Mouse (Mus musculus) heart, embryonic 11.5 days (tissue): ENCODE results near the gene Slc16a13. TPM values are rescaled to one million over a fixed set of nuclear protein-coding genes. Genes with fewer than 3 reads are reported as not detected.

Experiments
- ATAC-seq: fragments of 200-750 bp; cut with Nextera tagmentation; replicated peaks from 2 replicates; pipeline ENCODE4 v1.8.0; 2017; ENCODE audit warnings: moderate library complexity; ENCODE audit not compliant: insufficient number of reproducible peaks, low FRiP score, low TSS enrichment
- H3K27ac ChIP-seq: fragments of 300-500 bp; sonication (generic); 2 replicates; pipeline ENCODE4 v1.5.1; 2014; ENCODE audit warnings: mild to moderate bottlenecking, low read depth, low read length
- H3K27me3 ChIP-seq: fragments of 300-500 bp; sonication (generic); 2 replicates; pipeline ENCODE4 v1.6.1; 2014; ENCODE audit warnings: mild to moderate bottlenecking, low read length, mixed read lengths; ENCODE audit not compliant: control insufficient read depth, insufficient read depth
- H3K36me3 ChIP-seq: fragments of 300-500 bp; sonication (generic); 2 replicates; pipeline ENCODE4 v1.6.1; 2014; ENCODE audit warnings: mild to moderate bottlenecking, low read length, moderate library complexity, mixed read lengths; ENCODE audit not compliant: control insufficient read depth, insufficient read depth
- H3K4me1 ChIP-seq: fragments of 300-500 bp; sonication (generic); 2 replicates; pipeline ENCODE4 v1.6.1; 2014; ENCODE audit warnings: low read length; ENCODE audit not compliant: control insufficient read depth, insufficient read depth
- H3K4me2 ChIP-seq: fragments of 300-500 bp; sonication (generic); 2 replicates; pipeline ENCODE4 v1.6.1; 2014; ENCODE audit warnings: mild to moderate bottlenecking, moderate library complexity
- H3K4me3 ChIP-seq: fragments of 300-500 bp; sonication (generic); 2 replicates; pipeline ENCODE4 v1.5.1; 2014; ENCODE audit warnings: low read depth, low read length
- H3K9ac ChIP-seq: fragments of 300-500 bp; sonication (generic); 2 replicates; pipeline ENCODE4 v1.6.1; 2014; ENCODE audit warnings: mild to moderate bottlenecking, low read depth, low read length, moderate library complexity
- H3K9me3 ChIP-seq: fragments of 300-500 bp; sonication (generic); replicated peaks from 2 replicates; pipeline ENCODE4 v1.6.1; 2016; ENCODE audit warnings: low read length; ENCODE audit not compliant: control insufficient read depth
- WGBS: fragments of 180-500 bp; shearing (Covaris S2); extraction: QIAGEN DNeasy Blood & Tissue Kit; methylation state at CpG from one replicate; pipeline ENCODE4 v1.1.7; 2014; ENCODE audit not compliant: insufficient replicate concordance; 5-methylcytosine and 5-hydroxymethylcytosine counted together
- polyA plus RNA-seq: library from polyadenylated mRNA; unstranded; fragments of >200 nt; fragmentation: Nextera tagmentation; extraction: Ambion mirVana; gene quantifications from 2 replicates; pipeline ENCODE4 v1.2.1, GENCODE M21; 2014

Slc16a13 gene
- polyA plus RNA-seq, 1 experiment from 2014 or later = 7.6 TPM

GRCm38 (mm10) chr11:70212423-70212822 lies 8.4 kb downstream of the Slc16a13 start, which contains the start of gene Slc16a11:
TSS of gene Slc16a11 (plus strand) at chr11:70212752.
- ATAC-seq = no peak
- Histone ChIP-seq H3K27ac (no peak within 1 kb of the TSS), H3K4me1 (peaks cover 16% of the 10 kb centered on the region), H3K36me3 (no peaks in the 10 kb centered on the region), H3K27me3 (peaks cover 48% of the 10 kb centered on the region), H3K4me2 (no peak within 1 kb of the TSS; the same call in 1 of the 2 replicates), H3K9me3 (no peaks in the 10 kb centered on the region), H3K9ac (no peak within 1 kb of the TSS), H3K4me3 (peak within 1 kb of the TSS; percentile 45; the same call in 1 of the 2 replicates)
- 56% methylated on average over 6 of the region's 6 CpGs for WGBS

GRCm38 (mm10) chr11:70211972-70212371 lies 8.9 kb downstream of the Slc16a13 start:
- ATAC-seq = no peak
- H3K9me3 ChIP-seq = no peaks in the 10 kb centered on the region
- no peak overlapping the region for H3K9ac ChIP-seq
- no peaks in the 10 kb centered on the region for H3K36me3 ChIP-seq
- 64% methylated on average over 6 of the region's 6 CpGs for WGBS
- no peak overlapping the region for H3K4me3 ChIP-seq
- peaks cover 44% of the 10 kb centered on the region for H3K27me3 ChIP-seq
- peaks cover 16% of the 10 kb centered on the region for H3K4me1 ChIP-seq
- H3K27ac ChIP-seq = no peak overlapping the region
- H3K4me2 ChIP-seq = no peak overlapping the region

- H3K27me3 ChIP-seq = peaks cover 34% of the 10 kb centered on the region
- no peaks in the 10 kb centered on the region for H3K9me3 ChIP-seq
- no peaks in the 10 kb centered on the region for H3K36me3 ChIP-seq
- no peak overlapping the region for H3K27ac ChIP-seq
- no peak for ATAC-seq
- peaks cover 16% of the 10 kb centered on the region for H3K4me1 ChIP-seq
- no peak overlapping the region for H3K4me3 ChIP-seq
- no peak overlapping the region for H3K9ac ChIP-seq
- H3K4me2 ChIP-seq = no peak overlapping the region
- WGBS = 72% methylated on average over 2 of the region's 2 CpGs
Observed at GRCm38 (mm10) chr11:70210681-70211080, 10.2 kb downstream of the Slc16a13 start.

GRCm38 (mm10) chr11:70208778-70209388 lies 12.0 kb downstream of the Slc16a13 start:
- ATAC-seq = no peak
- H3K27ac ChIP-seq = no peak overlapping the region
- H3K9ac ChIP-seq = no peak overlapping the region
- no peak overlapping the region for H3K4me3 ChIP-seq
- no peaks in the 10 kb centered on the region for H3K36me3 ChIP-seq
- peaks cover 19% of the 10 kb centered on the region for H3K27me3 ChIP-seq
- no peak overlapping the region for H3K4me2 ChIP-seq
- H3K9me3 ChIP-seq = no peaks in the 10 kb centered on the region
- 61% methylated on average over 5 of the region's 5 CpGs for WGBS
- peaks cover 3% of the 10 kb centered on the region for H3K4me1 ChIP-seq

GRCm38 (mm10) chr11:70207283-70207682 lies 13.6 kb downstream of the Slc16a13 start:
- Histone ChIP-seq H3K27me3 (peaks cover 6% of the 10 kb centered on the region; the same call in 1 of the 2 replicates), H3K4me1 (no peaks in the 10 kb centered on the region), H3K4me2 (no peak overlapping the region), H3K27ac (no peak overlapping the region), H3K9me3 (no peaks in the 10 kb centered on the region), H3K9ac (no peak overlapping the region), H3K36me3 (no peaks in the 10 kb centered on the region), H3K4me3 (no peak overlapping the region)
- no peak for ATAC-seq
- 62% methylated on average over 7 of the region's 7 CpGs for WGBS

GRCm38 (mm10) chr11:70206801-70207200 lies 14.1 kb downstream of the Slc16a13 start:
- peaks cover 6% of the 10 kb centered on the region; the same call in 1 of the 2 replicates for H3K27me3 ChIP-seq
- WGBS = 64% methylated on average over 2 of the region's 2 CpGs

GRCm38 (mm10) chr11:70201691-70202090 lies 19.2 kb downstream of the Slc16a13 start:
- 33% methylated on average over 5 of the region's 5 CpGs for WGBS
- Histone ChIP-seq H3K4me3 (no peak overlapping the region), H3K9ac (no peak overlapping the region), H3K27me3 (peaks cover 4% of the 10 kb centered on the region; the same call in 1 of the 2 replicates), H3K4me2 (no peak overlapping the region), H3K36me3 (no peaks in the 10 kb centered on the region), H3K4me1 (no peaks in the 10 kb centered on the region), H3K27ac (no peak overlapping the region), H3K9me3 (no peaks in the 10 kb centered on the region)
- no peak for ATAC-seq

More at GRCm38 (mm10) chr11:70206801-70207200, 14.1 kb downstream of the Slc16a13 start:
- no peak overlapping the region for H3K4me2 ChIP-seq
- H3K9ac ChIP-seq = no peak overlapping the region
- no peaks in the 10 kb centered on the region for H3K4me1 ChIP-seq
- no peak for ATAC-seq
- no peaks in the 10 kb centered on the region for H3K9me3 ChIP-seq
- no peaks in the 10 kb centered on the region for H3K36me3 ChIP-seq
- no peak overlapping the region for H3K27ac ChIP-seq
- no peak overlapping the region for H3K4me3 ChIP-seq

- no peak overlapping the region for H3K9ac ChIP-seq
- H3K4me2 ChIP-seq = no peak overlapping the region
- H3K9me3 ChIP-seq = no peaks in the 10 kb centered on the region
- H3K4me3 ChIP-seq = no peak overlapping the region
- H3K27ac ChIP-seq = no peak overlapping the region
- H3K36me3 ChIP-seq = no peaks in the 10 kb centered on the region
- no peak for ATAC-seq
- no peaks in the 10 kb centered on the region for H3K4me1 ChIP-seq
- H3K27me3 ChIP-seq = peaks cover 3% of the 10 kb centered on the region; the same call in 1 of the 2 replicates
- WGBS = 85% methylated on average over 5 of the region's 5 CpGs
Observed at GRCm38 (mm10) chr11:70200036-70200608, 20.7 kb downstream of the Slc16a13 start.

GRCm38 (mm10) chr11:70199107-70199506 lies 21.8 kb downstream of the Slc16a13 start:
- H3K9ac ChIP-seq = no peak overlapping the region
- no peak overlapping the region for H3K27ac ChIP-seq
- H3K4me3 ChIP-seq = no peak overlapping the region
- no peaks in the 10 kb centered on the region for H3K36me3 ChIP-seq
- no peaks in the 10 kb centered on the region for H3K9me3 ChIP-seq
- no peaks in the 10 kb centered on the region for H3K27me3 ChIP-seq
- 76% methylated on average over 8 of the region's 8 CpGs for WGBS
- ATAC-seq = no peak
- no peaks in the 10 kb centered on the region for H3K4me1 ChIP-seq
- no peak overlapping the region for H3K4me2 ChIP-seq
